Mouse (Mus musculus) splenic B cell, adult 2 months (primary cell): ENCODE results near the gene Kdr.
"Not testable (repeated sequence)": the region's sequence is repeated elsewhere in the genome, so short reads cannot be mapped to it uniquely, and the experiment has no call there.

ENCODE experiments used
- DNase-seq: peaks from one replicate; pipeline ENCODE4 v3.0.0-alpha.2; 2011; ENCODE audit warnings: low read depth, low spot score
- H3K27me3 ChIP-seq: 2 replicates; pipeline ENCODE4 v1.6.1; 2012; ENCODE audit warnings: mild to moderate bottlenecking, low read length, moderate library complexity, mixed read lengths; ENCODE audit not compliant: control insufficient read depth, poor library complexity, insufficient read depth, severe bottlenecking
- H3K36me3 ChIP-seq: 2 replicates; pipeline ENCODE4 v1.6.1; 2012; ENCODE audit warnings: mild to moderate bottlenecking, low read length, moderate library complexity, mixed read lengths; ENCODE audit not compliant: control insufficient read depth, poor library complexity, insufficient read depth, severe bottlenecking

The Kdr gene

DNA sequence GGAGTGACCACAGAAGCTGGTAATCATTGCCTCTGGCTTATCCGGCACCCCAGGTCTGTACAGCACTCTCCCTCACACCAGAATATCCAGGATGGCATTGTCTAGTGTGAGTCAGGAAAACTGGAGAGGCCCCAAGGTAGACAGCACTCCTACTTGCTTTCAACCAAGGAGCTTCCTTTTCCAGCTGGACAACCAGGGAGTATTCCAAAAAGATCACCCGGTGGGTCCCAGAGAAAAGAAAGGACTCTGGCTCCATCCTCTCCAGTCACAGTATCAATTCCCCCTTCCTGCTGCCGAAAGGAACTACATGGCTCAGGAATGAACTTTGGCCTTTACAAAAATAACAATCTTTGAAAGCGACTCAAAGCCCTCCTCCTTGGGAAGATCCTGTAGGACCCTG is 32.9 kb downstream of the Kdr start:
- H3K36me3 ChIP-seq, result no peaks in the 10 kb centered on the region
- DNase-seq, result no peak
- no peaks in the 10 kb centered on the region for H3K27me3 ChIP-seq

DNA sequence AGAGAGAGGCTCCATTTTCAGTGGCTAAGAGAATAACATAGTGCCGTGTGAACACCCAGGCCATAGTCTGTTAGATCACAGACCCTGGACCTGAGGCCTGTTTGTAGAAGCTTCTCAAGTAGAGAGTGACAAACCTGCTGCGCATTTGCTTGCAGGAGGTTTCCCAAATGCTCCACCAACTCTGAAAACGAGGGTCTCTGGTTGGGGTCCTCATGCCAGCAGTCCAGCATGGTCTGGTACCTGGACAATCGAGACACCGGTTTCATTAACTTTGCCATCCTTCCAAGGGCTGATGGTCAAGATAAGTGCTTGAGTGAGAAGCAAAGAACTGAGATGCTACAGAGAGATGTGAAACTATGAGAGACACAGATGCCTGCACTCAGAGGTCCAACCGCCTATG is 35.0 kb downstream of the Kdr start:
- Histone ChIP-seq H3K27me3 (no peaks in the 10 kb centered on the region), H3K36me3 (no peaks in the 10 kb centered on the region)
- DNase-seq, result no peak

DNA sequence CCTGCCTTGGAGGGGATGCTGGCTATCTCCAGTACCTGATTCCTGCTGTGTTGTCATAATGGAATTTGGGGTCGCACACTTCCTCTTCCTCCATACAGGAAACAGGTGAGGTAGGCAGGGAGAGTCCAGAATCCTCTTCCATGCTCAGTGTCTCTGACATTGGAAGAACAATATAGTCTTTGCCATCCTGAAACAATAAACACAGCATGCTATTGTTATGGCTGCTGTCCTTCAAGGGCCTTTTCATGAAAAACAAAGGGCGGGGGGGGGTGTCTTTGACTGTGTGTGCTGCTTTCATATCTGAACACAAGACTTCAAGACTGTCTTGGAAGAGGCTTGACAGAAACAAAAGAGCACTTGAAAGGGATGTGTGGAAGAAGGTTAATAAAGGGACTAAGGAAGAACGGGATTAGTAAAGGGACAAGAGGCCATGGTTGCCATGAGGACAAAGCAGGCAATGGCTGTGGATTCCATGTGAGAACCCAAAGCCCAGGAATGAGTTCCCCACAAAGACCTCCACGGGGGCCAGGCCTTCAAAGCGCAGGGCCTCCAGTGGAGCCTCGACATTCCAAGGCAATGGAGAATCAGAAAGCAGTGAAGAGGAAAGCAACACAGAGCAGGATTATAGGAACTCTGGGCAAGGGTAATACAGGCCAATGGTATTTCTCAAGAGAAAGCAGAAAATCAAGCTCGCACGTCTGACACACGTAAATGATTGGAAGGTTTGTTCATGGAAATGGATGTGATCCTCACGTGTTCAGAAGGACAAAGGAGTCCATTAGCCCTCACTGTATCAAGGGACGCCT is 36.3 kb downstream of the Kdr start:
- Histone ChIP-seq H3K36me3 (no peaks in the 10 kb centered on the region), H3K27me3 (no peaks in the 10 kb centered on the region)
- no peak for DNase-seq

DNA sequence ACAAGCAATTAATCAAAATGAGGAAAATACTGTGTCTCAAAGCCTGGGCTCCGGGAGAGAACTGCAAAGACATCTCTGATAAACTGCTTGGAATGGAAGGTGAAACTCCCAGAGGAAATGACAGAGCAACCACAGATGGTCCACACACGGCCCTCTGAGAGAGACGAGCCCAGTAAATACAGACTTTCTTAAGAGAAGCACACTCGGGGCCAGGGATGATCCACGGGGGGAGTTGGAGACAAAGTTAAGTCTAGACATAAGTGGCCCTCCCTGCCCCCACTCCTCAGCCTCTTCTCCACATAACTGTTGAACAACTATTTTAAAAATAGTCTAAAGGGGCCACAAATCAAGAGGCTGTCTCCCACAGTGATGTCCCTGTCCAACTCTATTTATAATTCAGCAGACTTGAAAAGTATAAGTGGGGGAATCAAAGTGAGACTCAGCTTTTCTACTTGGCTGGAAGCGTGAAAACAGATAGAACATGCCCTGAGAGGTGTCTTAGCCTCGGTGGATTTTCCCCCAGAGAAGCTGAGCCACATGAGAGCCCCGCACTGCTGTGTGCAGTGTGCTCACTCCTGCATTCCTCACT is 39.0 kb downstream of the Kdr start:
- Histone ChIP-seq H3K27me3 (no peaks in the 10 kb centered on the region), H3K36me3 (no peaks in the 10 kb centered on the region)
- DNase-seq, result no peak

DNA sequence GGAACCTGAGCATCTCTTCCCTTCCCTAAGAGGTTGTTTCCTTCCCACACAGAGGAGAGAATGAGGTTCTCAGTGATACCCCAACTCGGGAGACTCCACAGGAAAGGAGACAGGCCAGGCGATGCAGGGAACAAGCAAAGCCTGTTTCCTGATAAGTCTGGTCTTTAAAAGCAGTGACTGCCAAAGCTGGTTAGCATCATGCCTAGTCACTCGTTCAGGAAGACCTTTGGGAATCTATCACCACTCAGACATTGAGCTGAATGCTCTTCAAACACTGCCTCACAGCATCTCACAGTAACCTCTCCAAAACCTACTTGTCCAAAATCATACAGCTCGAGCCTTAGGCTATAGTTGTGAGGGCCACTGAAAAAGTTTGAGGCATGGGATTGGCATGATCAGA is 40.2 kb downstream of the Kdr start:
- Histone ChIP-seq H3K36me3 (no peaks in the 10 kb centered on the region), H3K27me3 (no peaks in the 10 kb centered on the region)
- DNase-seq, result no peak

DNA sequence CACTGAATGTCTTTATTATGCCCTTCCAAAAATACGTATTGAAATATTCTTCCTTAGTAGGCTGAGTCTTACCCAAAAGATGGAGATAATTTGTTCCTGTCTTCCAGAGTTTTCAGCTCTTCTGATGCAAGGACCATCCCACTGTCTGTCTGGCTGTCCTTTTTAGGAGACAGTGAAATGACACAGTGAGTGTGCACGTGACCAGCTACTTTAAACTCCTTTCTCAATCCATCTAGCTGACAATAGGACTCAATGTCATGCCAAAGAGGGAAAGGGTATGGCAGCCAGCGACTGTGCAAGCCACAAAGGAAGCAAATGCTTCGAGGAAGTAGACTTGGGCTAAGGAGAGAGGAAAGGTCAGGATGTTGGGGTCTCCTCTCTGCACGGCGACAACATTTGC is 42.0 kb downstream of the Kdr start:
- H3K36me3 ChIP-seq, result no peaks in the 10 kb centered on the region
- DNase-seq, result no peak
- H3K27me3 ChIP-seq, result no peaks in the 10 kb centered on the region

DNA sequence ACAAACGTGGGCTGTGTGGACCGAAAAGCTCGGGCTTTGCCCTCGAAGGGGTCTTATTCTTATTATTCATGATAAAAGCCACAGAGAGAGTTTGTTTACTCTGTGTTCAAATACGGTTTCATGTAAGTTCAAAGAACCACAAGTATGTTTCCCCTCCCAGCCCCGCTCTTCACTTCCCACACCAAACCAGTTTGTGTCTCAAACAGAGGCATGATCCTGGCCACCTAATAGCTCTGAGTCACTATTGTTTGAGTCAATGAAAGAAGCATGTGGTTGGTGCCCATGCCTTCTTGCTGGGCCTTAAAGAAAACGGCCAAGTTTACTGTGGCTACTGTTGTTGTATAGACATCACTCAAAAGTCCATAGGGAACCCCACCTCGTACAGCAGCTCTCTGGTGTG is 43.0 kb downstream of the Kdr start:
- H3K36me3 ChIP-seq, result no peaks in the 10 kb centered on the region
- no peak for DNase-seq
- H3K27me3 ChIP-seq, result no peaks in the 10 kb centered on the region

DNA sequence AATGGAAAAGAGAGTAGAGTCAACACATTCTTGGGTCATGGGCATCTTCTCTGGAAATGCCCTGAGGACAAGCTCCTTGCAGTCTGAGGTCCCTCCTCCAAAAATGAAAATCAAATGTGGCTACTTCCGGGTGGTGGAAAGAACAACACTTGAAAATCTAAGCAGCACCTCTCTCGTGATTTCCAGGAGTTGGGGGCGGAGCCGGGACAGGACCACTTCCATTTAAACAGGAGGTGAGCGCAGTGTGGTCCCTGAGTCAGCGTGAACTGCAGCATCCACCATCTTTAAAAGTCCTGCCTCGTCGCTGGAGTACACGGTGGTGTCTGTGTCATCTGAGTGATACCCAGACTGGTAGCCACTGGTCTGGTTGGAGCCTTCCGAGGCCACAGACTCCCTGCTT is 44.1 kb downstream of the Kdr start:
- Histone ChIP-seq H3K36me3 (no peaks in the 10 kb centered on the region), H3K27me3 (no peaks in the 10 kb centered on the region)
- no peak for DNase-seq

DNA sequence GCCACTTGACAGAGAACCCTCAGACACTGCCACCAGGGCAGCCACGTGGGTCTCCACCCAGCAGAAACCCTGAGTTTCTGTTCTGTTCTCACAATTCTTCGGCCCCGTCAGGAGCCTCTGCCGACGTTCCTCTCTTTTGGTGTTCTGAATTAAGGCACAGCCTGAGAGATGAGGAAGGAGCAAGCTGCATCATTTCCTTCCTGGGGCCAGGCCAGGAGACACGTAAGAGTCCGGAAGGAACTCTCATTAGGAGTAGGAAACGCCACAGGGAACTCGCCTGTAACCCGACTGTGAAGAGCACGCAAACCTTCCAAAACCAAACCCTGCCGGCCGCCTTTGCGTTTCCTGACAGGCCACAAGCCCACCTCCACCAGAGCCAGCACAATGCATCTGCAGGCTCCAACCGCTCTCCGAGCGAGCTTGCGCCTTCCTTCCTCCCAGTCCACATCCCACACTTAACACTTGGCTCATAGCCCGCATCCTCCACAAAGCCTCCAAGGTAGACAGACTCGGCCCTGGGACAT is 44.7 kb downstream of the Kdr start:
- H3K27me3 ChIP-seq, result no peaks in the 10 kb centered on the region

DNA sequence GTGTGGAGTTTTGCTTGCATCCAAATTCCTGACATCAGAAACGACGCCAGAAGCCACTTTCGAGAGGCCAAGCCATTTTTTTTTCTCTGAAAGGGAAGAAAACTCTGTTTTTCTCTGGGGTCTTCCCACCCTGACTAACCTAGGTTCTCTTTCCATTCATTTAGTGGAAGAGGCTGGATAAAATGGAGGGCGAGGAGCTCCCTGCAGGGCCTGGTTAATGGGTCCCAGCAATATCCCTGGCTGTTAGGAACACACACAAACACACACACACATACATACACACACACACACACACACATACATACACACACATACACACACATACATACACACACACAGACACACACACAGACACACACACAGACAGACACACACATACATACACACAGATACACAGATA is 46.8 kb downstream of the Kdr start:
- DNase-seq, H3K36me3 ChIP-seq, H3K27me3 ChIP-seq: not testable (repeated sequence)

More for the DNA sequence above, 44.7 kb downstream of the Kdr start:
- DNase-seq, result peak; percentile 10
- no peaks in the 10 kb centered on the region for H3K36me3 ChIP-seq

DNA sequence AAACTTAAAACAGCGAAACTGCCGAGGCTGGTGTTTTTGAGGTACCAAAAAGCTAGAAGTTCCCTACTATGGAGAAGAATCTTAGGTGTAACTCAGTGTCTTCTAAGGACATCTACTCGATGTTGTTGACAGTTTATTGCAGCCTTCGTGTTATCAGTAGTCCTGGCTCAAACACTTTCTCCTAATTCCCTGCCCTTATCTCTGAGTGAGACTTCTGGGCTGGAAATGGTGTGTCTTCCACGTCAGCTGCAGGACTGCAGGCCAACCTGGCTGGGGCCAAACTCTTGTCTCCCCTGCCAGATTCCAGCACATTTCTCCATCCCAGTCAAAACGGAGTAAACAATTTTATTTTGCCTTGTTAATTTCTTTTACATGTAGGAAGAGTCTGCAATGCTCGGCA is 48.3 kb downstream of the Kdr start:
- no peak for DNase-seq
- H3K27me3 ChIP-seq, result no peaks in the 10 kb centered on the region
- no peaks in the 10 kb centered on the region for H3K36me3 ChIP-seq

DNA sequence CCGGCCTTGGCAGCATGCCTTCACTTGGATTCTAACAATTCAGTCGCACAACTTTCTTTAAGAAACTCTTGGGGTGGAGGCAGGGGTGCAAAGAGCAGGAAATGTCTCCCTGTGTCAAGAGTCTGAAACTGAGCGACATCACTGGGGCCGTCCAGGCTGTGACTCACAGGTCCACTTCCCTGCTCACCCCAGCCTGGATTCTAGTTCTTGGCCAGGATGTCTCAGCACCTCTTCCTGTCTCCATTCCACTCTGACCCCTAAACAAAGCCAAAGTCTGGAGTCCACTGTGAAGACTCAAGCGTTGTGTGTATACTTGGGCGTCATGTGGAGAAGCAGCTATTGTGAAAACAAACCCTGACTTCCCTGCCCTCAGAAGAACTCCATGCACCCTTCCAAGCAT is 55.6 kb downstream of the Kdr start:
- Histone ChIP-seq H3K27me3 (no peaks in the 10 kb centered on the region), H3K36me3 (no peaks in the 10 kb centered on the region)
- no peak for DNase-seq

DNA sequence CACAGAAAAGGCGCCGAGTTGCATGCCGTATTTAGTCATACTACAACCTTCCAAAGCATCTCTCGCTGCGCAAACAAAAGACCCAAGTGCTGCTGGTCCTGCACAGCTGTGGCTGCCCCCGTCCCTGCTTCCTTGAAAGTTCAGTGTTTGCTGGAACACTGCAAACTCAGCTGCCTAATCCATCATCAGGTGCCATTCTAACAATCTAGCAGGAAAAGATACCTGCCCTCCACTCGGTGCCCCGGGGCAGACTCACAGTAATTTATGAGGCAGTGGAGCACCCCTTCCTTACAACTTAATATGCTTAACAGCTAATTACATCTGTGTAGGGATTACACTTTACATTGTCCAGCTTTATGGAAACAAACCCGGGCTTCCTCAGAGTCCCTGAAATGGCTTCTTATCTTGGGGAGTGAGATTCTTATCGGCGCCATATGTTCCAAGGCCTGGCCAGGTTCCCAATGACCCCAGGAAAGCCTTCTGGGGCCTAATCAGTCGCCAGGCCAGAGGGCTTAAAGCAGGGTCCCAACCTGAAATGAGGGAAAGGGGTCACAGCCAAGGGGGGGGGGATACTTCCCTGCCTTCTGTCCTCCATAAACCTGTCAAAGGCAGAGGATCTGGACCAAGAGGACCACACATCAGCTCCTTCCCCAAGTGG is 56.4 kb downstream of the Kdr start:
- no peak for DNase-seq
- no peaks in the 10 kb centered on the region for H3K27me3 ChIP-seq
- no peaks in the 10 kb centered on the region for H3K36me3 ChIP-seq

DNA sequence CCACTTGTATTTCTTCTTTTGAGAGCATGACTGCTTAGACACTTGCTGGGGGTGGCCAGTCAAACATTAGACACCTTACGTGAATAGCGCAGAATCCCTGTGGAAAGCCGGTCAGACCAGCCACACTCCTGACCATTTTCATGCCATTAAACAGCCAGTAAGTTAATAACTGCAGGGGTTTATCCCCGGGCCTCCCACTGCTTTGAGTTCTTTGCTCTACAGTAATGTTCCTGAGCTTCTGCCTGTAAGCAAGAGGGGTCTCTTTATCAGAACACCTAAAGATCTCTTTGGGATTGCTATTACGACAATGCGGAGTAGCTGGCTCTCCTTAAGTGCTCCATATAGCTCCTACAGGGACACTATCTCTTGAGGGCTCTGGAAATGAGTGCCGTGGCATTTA is 58.7 kb downstream of the Kdr start:
- Histone ChIP-seq H3K27me3 (no peaks in the 10 kb centered on the region), H3K36me3 (no peaks in the 10 kb centered on the region)
- no peak for DNase-seq

DNA sequence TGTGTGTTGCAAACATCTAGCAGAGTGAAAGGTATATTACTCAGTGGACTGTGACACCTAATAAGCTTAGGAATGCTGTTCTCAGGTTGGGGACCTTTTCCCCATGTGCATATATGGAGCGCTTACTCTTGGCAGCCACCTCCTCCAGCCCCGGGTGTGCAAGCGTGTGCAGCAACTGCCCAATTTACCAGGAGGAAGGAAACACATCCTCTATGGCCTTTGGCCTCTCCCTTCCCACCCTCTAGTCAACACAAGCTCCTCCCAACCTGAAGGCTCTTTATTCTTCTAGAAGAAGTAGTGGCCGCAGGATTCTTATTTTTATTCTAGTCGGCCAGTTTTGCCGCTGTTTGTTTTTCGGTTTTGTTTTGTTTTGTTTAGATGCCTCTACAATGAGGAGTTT is 60.1 kb downstream of the Kdr start:
- H3K27me3 ChIP-seq, result no peaks in the 10 kb centered on the region
- H3K36me3 ChIP-seq, result no peaks in the 10 kb centered on the region
- no peak for DNase-seq
